Mouse (Mus musculus) heart, embryonic 16.5 days (tissue): ENCODE results near the gene Cnih2. TPM values are rescaled to one million over a fixed set of nuclear protein-coding genes. Genes with fewer than 3 reads are reported as not detected.

Experiments
- ATAC-seq: fragments of 200-750 bp; cut with Nextera tagmentation; replicated peaks from 2 replicates; pipeline ENCODE4 v1.8.0; 2017; ENCODE audit warnings: moderate number of reproducible peaks; ENCODE audit not compliant: insufficient read depth, low FRiP score; ENCODE audit errors: extremely low read depth
- H3K27ac ChIP-seq: fragments of 300-500 bp; sonication (generic); 2 replicates; pipeline ENCODE4 v1.5.1; 2014; ENCODE audit warnings: mild to moderate bottlenecking, low read length, control low read depth, moderate library complexity
- H3K27me3 ChIP-seq: fragments of 300-500 bp; sonication (generic); 2 replicates; pipeline ENCODE4 v1.6.1; 2014; ENCODE audit warnings: low read length, mixed read lengths; ENCODE audit not compliant: control insufficient read depth, insufficient read depth
- H3K36me3 ChIP-seq: fragments of 300-500 bp; sonication (generic); 2 replicates; pipeline ENCODE4 v1.6.1; 2014; ENCODE audit not compliant: control insufficient read depth, insufficient read depth
- H3K4me1 ChIP-seq: fragments of 300-500 bp; sonication (generic); 2 replicates; pipeline ENCODE4 v1.6.1; 2014; ENCODE audit warnings: low read length, mixed read lengths; ENCODE audit not compliant: control insufficient read depth, insufficient read depth
- H3K4me2 ChIP-seq: fragments of 300-500 bp; sonication (generic); 2 replicates; pipeline ENCODE4 v1.6.1; 2014; ENCODE audit warnings: low read depth, mild to moderate bottlenecking, control low read depth, low read length
- H3K4me3 ChIP-seq: fragments of 300-500 bp; sonication (generic); 2 replicates; pipeline ENCODE4 v1.5.1; 2014; ENCODE audit warnings: mild to moderate bottlenecking, control low read depth, low read length
- H3K9ac ChIP-seq: fragments of 300-500 bp; sonication (generic); 2 replicates; pipeline ENCODE4 v1.6.1; 2014; ENCODE audit warnings: low read length, control low read depth
- H3K9me3 ChIP-seq: fragments of 300-500 bp; sonication (generic); replicated peaks from 2 replicates; pipeline ENCODE4 v1.6.1; 2016; ENCODE audit warnings: low read length; ENCODE audit not compliant: control insufficient read depth
- WGBS: fragments of 180-500 bp; shearing (Covaris S2); extraction: QIAGEN DNeasy Blood & Tissue Kit; methylation state at CpG from one replicate; pipeline ENCODE4 v1.1.7; 2014; 5-methylcytosine and 5-hydroxymethylcytosine counted together
- polyA plus RNA-seq: library from polyadenylated mRNA; unstranded; fragments of >200 nt; fragmentation: Nextera tagmentation; extraction: Ambion mirVana; gene quantifications from 2 replicates; pipeline ENCODE4 v1.2.1, GENCODE M21; 2015

Gene Cnih2
- polyA plus RNA-seq: 2.3 and 2.8 TPM in 2 replicates

DNA sequence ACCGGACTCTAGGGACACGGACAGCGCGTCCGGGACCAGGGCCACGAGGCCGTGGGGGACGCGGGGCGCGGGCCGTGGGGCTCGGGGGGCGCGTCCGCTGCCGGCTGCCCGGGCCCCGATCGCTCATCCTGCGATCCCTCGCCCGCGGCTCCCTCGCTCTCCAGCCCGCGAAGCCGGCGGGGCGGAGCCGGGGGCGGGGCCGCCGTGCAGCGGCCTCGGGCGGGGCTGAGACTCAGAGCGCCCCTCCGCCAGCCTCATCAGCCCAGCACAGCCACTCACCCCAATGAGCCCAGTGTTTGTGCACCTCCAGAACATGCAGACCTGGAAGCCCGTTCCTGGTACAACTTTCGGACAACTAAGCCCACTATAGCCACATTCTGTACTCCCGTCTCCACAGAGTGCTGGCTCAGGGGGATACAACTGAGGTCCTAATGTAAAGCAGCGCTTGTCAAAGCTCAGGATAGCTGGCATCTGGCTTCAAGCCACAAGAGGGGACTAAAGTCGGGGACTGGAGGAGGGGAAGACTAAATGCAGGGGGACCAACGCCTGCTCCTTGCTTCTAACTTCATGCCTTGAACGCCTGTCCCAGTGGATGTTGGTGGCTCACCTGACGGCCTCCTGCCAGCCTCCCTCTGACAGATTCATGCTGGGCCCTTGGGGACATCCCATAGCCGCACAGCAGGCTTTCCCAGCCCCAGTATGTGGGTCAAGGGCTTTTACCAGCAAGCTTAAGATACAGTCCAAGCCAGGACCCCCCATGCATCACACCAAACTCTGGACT lies at the start of gene Cnih2:
Gene Cnih2, minus strand, starts transcription at position 159 of the 781 bp plus-strand sequence.
- Histone ChIP-seq H3K9me3 (no peaks in the 10 kb centered on the region), H3K27ac (no peak within 1 kb of the TSS), H3K4me3 (peak within 1 kb of the TSS; percentile 56), H3K27me3 (no peaks in the 10 kb centered on the region), H3K4me2 (peak within 1 kb of the TSS; percentile 89), H3K9ac (peak within 1 kb of the TSS; percentile 79), H3K4me1 (peaks cover 23% of the 10 kb centered on the region), H3K36me3 (peaks cover 27% of the 10 kb centered on the region)
- ATAC-seq: peak; percentile 56; the same call in 1 of the 2 replicates
- WGBS: 4% methylated on average over 48 of the region's 48 CpGs

DNA sequence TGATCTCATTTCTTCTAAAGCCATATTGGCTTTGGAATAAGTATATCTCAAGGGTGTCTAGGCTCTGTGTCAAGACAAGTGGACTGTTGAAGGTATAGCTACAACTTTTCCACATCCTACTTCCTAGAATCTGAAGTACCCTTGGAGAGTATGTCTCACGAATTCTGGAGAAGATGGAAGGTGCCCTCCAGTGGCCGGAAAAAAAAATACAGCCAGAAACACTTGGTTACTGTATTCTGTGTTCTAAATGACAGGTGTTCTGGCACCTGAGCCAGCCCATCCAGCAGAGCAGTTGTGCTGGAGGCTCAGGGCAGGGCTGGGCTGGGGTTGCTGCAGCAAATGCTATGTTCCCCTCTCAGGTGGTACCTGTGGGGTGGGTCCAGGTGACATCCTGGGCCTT lies 41.3 kb upstream of the Cnih2 start:
- 8% methylated on average over 2 of the region's 2 CpGs for WGBS

DNA sequence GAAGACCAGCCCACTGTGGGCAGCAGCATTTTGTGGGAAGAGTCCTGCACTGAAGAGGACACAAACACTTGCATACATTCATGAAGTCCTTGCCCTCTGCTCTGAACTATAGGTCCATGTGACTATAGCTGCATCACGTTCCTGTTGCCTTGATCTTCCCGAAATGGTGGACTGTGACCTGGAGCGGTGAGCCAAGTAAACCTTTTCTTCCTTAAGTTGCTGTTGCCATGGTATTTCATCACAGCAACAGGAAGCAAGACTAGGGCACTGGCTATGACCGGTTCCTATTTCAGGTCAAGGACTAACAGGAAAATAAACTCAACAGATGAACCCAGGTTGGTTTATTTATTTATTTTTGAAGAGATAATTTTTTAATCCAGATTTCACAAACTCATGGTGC lies 32.9 kb upstream of the Cnih2 start:
- Histone ChIP-seq H3K27ac (no peak overlapping the region), H3K27me3 (no peaks in the 10 kb centered on the region), H3K9ac (no peak overlapping the region), H3K4me1 (no peaks in the 10 kb centered on the region), H3K4me3 (no peak overlapping the region), H3K36me3 (peaks cover 4% of the 10 kb centered on the region; the same call in 1 of the 2 replicates), H3K9me3 (no peaks in the 10 kb centered on the region), H3K4me2 (no peak overlapping the region)
- ATAC-seq: no peak
- WGBS: 71% methylated on average over 4 of the region's 4 CpGs

More for the DNA sequence above, 41.3 kb upstream of the Cnih2 start:
- no peaks in the 10 kb centered on the region for H3K27me3 ChIP-seq
- H3K36me3 ChIP-seq: peaks cover 12% of the 10 kb centered on the region
- H3K4me1 ChIP-seq: peaks cover 3% of the 10 kb centered on the region; the same call in 1 of the 2 replicates
- no peak overlapping the region for H3K27ac ChIP-seq
- no peak overlapping the region for H3K4me3 ChIP-seq
- no peak for ATAC-seq
- no peak overlapping the region for H3K4me2 ChIP-seq
- no peak overlapping the region for H3K9ac ChIP-seq
- H3K9me3 ChIP-seq: no peaks in the 10 kb centered on the region

DNA sequence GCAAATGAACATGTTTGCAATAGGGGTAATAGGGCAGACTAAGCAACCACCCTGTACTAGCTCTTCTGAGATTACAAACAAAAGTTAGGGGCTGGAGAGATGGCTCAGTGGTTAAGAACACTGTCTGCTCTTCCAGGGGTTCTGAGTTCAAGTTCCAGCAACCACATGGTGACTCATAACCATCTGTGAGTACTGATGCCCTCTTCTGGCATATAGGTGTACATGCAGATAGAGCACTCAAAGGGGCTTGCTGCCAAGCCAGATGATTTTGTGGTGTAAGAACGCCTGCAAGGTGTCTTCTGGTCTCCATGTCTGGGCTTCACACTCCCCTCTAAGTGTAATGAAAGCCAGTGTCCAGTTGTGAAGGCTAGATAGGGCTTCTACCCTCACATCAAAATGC lies 31.4 kb upstream of the Cnih2 start:
- Histone ChIP-seq H3K27me3 (no peaks in the 10 kb centered on the region), H3K9me3 (no peaks in the 10 kb centered on the region), H3K4me3 (no peak overlapping the region), H3K36me3 (peaks cover 2% of the 10 kb centered on the region; the same call in 1 of the 2 replicates), H3K9ac (no peak overlapping the region), H3K4me1 (no peaks in the 10 kb centered on the region), H3K27ac (no peak overlapping the region), H3K4me2 (no peak overlapping the region)
- ATAC-seq: no peak
- WGBS: 33% methylated on average over 1 of the region's 1 CpGs

DNA sequence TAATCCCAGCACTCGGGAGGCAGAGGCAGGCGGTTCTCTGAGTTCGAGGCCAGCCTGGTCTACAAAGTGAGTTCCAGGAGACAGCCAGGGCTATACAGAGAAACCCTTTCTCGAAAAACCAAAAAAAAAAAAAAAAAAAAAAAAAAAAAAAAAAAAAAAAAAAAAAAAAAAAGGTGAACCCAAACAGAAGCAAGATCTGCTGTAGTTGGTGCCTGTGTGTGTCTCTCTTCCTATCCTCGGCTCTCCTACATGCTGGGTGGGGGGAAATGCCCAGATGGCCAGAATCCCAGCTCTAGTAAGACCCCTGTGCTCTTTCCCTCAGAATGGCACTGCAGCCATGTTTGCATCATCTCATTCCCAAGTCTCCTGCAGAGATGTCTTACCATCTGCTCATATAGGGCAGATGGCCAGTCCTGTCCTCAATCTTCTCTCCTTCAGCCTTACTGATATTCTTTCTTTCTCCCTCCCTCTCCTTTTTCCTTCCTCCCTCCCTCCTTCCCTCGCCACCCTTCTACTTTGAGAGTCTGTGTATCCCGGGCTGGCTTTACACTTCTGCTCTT lies 25.8 kb upstream of the Cnih2 start:
- Histone ChIP-seq H3K9me3 (no peaks in the 10 kb centered on the region), H3K9ac (no peak overlapping the region), H3K27ac (no peak overlapping the region), H3K4me3 (no peak overlapping the region), H3K27me3 (no peaks in the 10 kb centered on the region; the same call in 1 of the 2 replicates), H3K4me2 (no peak overlapping the region), H3K4me1 (no peaks in the 10 kb centered on the region), H3K36me3 (no peaks in the 10 kb centered on the region)
- 63% methylated on average over 7 of the region's 7 CpGs for WGBS
- no peak for ATAC-seq

DNA sequence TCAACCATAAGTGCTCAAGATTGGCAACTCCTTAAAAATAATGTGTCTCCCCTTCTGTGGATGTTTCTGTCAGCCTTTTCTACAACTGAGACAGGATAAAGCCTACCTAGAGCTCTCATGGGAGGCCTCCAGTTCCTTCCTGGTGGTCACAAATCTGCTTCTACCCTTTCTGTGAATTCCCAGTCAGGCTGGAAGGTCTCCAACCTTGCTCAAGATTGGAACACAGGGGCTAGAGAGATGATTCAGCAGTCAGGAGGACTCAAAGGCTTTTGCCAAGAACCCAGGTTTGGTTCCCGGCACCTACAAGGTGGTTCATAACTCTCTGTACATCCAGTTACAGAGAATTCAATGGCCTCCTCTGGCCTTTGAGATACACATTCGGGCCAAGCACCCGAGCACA lies 24.9 kb upstream of the Cnih2 start:
- H3K27ac ChIP-seq: no peak overlapping the region
- ATAC-seq: no peak
- no peaks in the 10 kb centered on the region for H3K36me3 ChIP-seq
- no peaks in the 10 kb centered on the region; the same call in 1 of the 2 replicates for H3K27me3 ChIP-seq
- 70% methylated on average over 3 of the region's 3 CpGs for WGBS
- H3K4me3 ChIP-seq: no peak overlapping the region
- H3K4me1 ChIP-seq: peaks cover 4% of the 10 kb centered on the region; the same call in 1 of the 2 replicates
- no peak overlapping the region for H3K4me2 ChIP-seq
- no peaks in the 10 kb centered on the region for H3K9me3 ChIP-seq
- H3K9ac ChIP-seq: no peak overlapping the region

DNA sequence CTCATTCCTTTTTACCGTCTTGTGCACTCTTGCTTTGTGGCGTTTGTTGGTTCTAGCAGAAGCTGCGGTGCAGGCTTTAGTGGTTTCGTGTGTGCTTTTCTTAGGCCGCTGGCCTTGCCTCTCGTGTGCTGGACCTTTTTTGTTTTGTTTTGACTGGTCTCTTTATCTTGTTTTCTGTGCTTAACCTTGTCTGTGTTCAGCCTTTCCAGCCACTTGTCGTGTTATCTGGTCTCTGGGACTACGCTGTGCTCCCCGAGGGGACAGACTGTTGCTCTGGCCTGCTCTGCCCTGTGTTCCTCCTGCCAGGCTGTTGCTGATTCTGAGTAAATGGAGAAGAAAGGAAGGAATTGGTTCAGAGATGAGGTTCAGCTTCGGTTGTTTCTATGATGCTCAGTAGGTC lies 24.2 kb upstream of the Cnih2 start:
- Histone ChIP-seq H3K4me2 (no peak overlapping the region), H3K36me3 (no peaks in the 10 kb centered on the region), H3K27me3 (no peaks in the 10 kb centered on the region; the same call in 1 of the 2 replicates), H3K4me3 (no peak overlapping the region), H3K4me1 (peaks cover 4% of the 10 kb centered on the region; the same call in 1 of the 2 replicates), H3K9ac (no peak overlapping the region), H3K27ac (no peak overlapping the region), H3K9me3 (no peaks in the 10 kb centered on the region)
- ATAC-seq: no peak
- WGBS: 42% methylated on average over 10 of the region's 10 CpGs

DNA sequence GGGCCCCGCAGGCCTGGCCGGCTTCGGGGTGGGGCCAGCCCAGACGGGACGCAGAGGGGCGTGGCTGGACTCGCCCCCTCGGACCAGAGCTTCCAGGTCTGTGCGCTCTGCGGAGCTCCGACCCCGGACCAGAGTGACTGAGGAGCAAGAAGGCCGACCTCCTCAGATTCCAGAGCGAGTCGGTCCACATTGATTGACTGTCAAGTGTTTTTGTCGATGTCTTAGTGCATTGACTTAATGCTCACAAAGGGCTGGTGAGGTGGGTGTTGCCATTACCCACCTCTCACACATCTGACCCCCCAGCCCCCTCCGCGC lies 20.0 kb upstream of the Cnih2 start, which contains the start of gene Klc2:
Gene Klc2, minus strand, starts transcription at position 177 of the 315 bp plus-strand sequence.
- no peaks in the 10 kb centered on the region for H3K9me3 ChIP-seq
- peak; percentile 90 for ATAC-seq
- H3K4me3 ChIP-seq: peak within 1 kb of the TSS; percentile 97
- no peaks in the 10 kb centered on the region; the same call in 1 of the 2 replicates for H3K27me3 ChIP-seq
- peak within 1 kb of the TSS; percentile 89 for H3K9ac ChIP-seq
- peaks cover 10% of the 10 kb centered on the region for H3K4me1 ChIP-seq
- 2% methylated on average over 18 of the region's 18 CpGs for WGBS
- H3K27ac ChIP-seq: peak within 1 kb of the TSS; percentile 89
- peaks cover 3% of the 10 kb centered on the region; the same call in 1 of the 2 replicates for H3K36me3 ChIP-seq
- H3K4me2 ChIP-seq: peak within 1 kb of the TSS; percentile 86
